Mouse (Mus musculus): ENCODE results near the gene Cyp2j5.
"Not testable (repeated sequence)": the region's sequence is repeated elsewhere in the genome, so short reads cannot be mapped to it uniquely, and the experiment has no call there.

Cyp2j5 gene

DNA sequence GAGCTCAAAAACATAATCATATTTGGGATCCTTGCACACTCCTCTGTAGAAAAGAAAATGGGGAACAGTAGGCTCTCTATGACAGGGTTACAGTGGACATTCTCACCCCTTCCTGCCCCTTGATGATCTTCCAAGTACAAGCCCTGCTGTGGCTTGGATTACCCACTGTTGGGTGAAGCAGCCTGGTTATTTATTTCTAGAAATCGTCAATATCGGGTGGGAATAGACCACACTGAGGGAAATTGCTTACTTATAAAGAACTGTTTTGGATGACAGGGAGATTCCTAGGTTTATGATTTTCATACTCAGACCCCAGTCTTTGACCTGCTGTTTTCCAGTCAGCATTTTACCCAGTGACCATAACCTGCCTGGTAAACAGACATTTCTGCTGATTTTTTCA, at the start of gene Cyp2j5:
TSS of gene Cyp2j5 (minus strand) at position 164 of the 400 bp plus-strand sequence.
- DNase-seq (ENCODE audit: inconsistent ontology term), result no peak

DNA sequence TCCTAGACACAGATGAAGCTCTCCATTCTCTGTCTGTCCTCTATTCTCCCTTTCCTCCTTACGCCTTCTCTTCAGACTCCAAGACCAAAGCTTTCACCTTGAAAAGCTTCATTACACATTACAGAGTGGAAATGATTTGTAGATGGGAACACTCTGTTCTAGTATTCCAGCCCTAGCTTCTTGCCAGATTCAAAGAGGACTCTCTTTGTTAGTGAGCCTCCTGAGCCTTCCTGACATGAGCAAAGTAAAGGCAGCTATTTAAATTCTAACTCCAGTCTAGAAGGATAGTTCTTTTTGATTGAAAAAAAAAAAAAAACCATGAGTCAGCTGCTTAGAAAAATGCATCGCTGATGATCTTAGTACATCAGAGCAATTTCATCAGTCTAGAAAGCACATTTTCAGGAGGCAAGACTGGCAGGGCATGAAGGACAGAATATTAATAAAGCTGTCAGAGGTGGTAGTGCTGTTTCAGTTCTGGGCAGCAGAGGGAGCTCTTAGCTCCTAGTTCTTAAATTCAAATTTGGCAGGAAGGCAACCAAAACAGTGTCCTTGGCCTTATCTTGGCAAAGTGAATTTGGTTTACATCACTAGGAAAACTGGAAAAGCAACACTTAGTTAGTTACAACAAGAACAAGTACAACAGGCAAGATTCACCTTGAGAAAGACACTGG, 41.5 kb upstream of the Cyp2j5 start:
- peak; percentile 67 for DNase-seq (ENCODE audit: inconsistent ontology term)

- no peak for DNase-seq (ENCODE audit: inconsistent ontology term)
Observed at GRCm38 (mm10) chr4:96698218-96698561, 34.2 kb upstream of the Cyp2j5 start.

- no peak for DNase-seq (ENCODE audit: inconsistent ontology term)
Observed at GRCm38 (mm10) chr4:96697511-96698217, 33.7 kb upstream of the Cyp2j5 start.

DNA sequence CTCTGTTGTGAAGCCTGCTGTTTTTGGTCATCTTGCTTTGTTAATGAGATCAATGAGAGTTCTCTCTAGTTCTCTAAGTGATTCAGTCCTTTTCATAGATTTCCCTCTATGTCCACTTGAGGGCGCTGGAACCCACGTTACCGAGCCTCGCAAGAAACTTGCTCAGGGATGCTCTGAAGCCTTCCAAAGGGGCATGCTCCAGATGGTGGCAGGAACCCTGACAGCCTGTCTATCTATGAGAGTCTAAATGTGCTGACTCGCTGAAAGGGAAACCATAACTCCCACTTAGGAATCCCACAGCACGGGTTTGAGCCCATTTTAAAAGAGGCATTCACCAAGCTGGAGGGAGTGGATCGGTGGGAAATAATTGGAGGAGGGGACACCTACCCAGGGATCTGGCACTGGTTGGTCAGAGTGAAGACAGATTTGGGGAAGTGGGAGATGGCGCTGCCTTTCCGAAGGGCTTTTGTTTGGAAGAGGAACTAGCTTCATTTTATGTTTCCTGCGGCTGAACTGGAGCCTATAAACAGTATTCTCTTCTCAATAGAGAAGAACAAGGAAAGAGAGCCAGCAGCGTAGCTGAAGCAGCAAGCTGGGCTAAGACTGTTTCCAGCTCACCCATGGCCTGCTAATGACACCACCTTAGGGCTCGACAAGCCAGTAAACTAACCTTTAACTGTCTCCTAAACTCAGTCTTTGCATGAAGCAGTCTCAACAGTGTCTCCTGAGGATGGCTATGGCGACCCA, 32.8 kb upstream of the Cyp2j5 start:
- peak; percentile 52 for DNase-seq (ENCODE audit: inconsistent ontology term)

GRCm38 (mm10) chr4:96687358-96687803, 23.4 kb upstream of the Cyp2j5 start:
- DNase-seq (ENCODE audit: inconsistent ontology term), result no peak

DNA sequence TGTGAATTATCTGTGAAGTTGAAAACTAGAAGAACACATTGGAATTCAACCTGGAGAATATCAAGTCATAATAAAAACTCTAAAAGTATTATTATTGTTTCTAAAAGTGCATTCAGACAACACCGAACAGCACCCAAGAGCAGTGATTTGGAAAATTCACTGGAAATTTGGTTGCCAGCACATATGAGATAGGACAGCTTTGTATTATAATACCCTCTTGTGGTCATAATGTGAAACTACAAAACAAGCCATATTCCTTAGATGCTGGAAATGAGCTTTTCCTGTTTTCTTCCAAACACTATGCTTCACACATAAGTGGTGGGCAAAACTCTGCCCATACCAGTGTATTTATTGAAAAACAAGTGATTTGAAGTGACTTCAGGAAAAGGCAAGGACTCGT, 19.5 kb upstream of the Cyp2j5 start:
- peak; percentile 22 for DNase-seq (ENCODE audit: inconsistent ontology term)

DNA sequence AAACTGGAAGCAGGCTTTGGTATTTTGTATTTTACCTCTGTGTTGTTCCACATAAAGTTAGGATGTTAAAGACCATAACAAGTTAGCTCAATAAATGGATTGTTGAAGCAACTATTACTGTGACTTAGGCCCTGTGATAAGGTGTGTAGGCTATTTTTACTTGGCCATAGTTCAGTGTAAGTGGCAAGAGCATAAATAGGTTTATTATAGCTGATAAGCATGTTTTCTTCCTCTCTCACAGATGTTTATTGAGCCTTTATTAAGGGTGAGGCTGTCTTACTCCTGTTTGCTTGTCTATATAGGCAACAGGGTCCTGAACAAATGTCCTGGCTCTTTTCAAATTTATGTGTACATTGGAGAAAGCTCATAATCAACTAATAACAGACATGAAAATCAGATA, 17.0 kb upstream of the Cyp2j5 start:
- no peak for DNase-seq (ENCODE audit: inconsistent ontology term)

DNA sequence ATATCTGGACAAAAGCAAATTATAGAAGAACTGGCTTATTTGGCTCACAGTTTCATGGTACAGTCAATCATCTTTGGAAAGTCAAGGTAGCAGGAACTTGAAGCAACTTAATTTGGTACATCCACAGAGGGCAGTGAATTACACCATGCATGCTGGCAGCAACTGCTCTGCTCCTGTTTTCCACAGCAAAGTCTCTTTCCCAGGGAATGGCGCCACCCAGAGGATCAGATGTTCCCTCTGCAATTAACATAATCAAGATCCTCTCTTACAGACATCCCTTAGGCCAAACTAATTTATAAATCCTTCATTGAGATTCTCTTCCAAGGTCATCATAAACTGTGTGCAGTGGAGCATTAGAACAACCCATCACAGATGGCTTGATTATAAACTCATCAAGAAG, 16.3 kb upstream of the Cyp2j5 start:
- peak; percentile 21 for DNase-seq (ENCODE audit: inconsistent ontology term)

DNA sequence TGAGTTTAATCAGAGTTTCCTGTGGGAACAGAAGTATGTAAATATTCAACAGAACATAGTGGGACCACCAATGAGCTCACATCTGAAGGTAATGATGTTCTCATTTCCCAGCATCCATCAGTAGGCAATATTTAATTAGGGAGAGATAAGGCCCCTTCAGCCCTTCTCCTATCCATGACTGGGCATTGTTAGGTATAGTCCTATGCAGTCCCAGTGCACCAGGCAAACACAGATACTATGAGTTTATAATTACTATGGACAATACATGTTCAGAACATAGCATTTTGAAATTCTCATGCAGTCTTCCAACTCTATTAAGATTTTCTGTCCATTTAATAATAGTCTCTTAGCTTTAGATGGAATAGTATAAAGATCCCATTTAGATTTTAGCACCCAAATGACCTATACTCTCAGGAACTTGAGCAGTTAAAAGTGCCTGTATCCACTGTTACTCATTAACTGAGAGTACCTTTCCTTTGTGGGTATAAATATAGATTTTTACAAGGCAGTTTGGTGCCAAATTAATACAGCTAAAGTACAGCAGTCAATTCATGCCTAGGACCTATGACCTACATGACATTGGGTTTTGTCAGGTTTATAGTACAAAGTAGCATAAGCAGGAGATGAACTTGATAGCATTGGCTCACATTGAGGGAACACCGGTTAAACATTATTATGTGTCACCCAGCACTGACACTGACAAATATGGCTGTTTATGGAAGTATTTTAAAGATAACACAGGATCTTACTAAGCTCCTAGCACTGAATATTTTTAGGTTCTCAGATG, 907 bp upstream of the Cyp2j5 start:
- DNase-seq (ENCODE audit: inconsistent ontology term), result no peak

DNA sequence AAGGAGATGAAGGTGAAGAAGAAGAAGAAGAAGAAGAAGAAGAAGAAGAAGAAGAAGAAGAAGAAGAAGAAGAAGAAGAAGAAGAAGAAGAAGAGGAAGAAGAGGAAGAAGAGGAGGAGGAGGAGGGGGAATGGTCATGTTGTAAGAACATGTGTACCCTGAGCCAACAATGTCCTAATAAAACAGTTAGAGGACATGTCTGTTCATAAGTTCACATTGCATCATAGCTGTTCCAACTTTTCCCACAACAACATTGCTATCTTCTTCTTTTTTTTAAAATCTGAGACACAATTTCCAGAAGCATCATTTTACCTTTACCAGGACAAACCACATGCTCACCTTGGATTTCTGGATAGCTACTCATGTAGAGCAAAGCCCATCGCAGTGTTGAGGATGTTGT, 28.5 kb downstream of the Cyp2j5 start:
- DNase-seq (ENCODE audit: inconsistent ontology term), result no peak

DNA sequence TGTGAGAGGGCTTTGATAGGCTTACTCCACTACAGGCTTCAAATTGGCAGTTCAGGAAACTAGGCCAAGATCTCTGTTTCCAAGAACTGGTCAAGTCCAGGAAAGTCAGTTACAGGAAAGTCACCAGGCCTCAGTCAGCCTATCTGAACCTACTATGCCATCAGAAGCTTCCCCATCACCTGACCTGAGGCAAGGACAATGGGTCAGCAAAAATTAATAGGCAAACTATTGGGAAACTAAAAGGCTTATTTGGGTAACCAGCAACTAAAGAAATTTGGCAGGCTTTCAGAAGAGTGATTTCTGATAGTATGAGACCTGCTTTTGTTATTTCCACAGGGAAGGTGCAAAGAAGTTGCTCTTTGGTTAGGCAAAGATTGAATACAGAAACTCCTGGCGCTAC, 41.5 kb downstream of the Cyp2j5 start:
- no peak for DNase-seq (ENCODE audit: inconsistent ontology term)

DNA sequence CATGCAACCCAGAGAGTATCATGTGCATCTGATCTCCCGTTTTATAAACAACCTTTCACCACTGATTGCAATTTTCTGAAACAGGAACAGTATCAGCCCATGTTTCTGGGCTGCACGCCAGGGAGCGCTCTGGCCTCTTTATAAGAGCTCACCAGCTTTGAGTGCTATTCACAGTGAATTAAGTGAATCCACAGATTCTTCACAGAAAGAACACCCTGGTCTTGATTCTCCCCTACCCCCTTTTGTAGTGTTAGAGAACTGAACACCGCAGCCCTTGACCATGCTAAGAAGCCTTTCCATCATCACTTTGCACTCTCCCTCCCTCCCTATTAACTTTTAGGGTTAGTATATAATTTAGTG, 72.2 kb downstream of the Cyp2j5 start:
- DNase-seq (ENCODE audit: inconsistent ontology term), result no peak

- DNase-seq (ENCODE audit: inconsistent ontology term), result peak; percentile 75
Observed at GRCm38 (mm10) chr4:96590911-96591790, 72.8 kb downstream of the Cyp2j5 start, which contains the start of gene Cyp2j9. Gene Cyp2j9, minus strand, starts transcription at chr4:96591578.

- DNase-seq (ENCODE audit: inconsistent ontology term), result peak; percentile 14
Observed at GRCm38 (mm10) chr4:96581425-96582088, 82.4 kb downstream of the Cyp2j5 start.

DNA sequence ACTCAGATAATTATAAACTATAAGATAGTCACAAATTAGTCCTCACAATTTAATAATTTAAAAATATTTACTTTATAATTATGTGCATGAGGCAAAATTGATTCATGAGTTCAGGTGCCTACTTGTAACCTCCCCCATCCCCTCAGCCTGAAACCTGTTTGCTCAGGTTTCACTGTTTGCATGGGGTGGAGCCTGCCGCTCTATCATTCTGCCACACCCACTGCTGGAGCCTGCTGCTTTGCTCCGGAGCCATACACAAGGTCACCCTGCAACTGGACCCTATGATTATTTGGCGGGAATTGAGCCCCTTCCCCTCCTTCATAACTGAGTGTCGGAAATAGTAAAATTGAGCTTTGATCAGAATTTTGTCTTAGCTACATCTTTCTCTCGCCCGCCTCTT, 83.6 kb downstream of the Cyp2j5 start:
- not testable (repeated sequence) for DNase-seq (ENCODE audit: inconsistent ontology term)

All from Muller cell, postnatal 12 days (primary cell).